12 mouse cellular contexts compared by ENCODE assay signal in the genomic region with DNA sequence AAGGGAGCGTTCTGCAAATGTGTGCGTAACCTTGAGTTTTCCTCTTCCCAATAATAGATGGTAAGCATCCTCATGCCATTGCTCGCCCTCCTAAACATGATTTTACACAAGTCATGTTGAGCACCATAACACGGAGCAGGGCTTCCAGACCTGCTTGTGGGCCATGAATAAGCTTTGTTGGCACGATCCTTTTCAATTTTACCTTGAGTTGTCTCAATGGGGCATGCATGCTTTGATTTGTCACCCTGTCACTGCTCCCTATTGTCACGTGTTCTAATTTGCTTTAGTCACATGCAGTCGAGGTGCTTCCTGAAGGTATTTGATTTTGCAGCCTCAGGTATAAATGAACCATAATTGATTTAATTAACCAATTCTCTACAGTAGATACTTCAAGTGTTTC.
DNase-seq lines count a peak whose midpoint lies in the region.
"Had no signal": no experiment of that assay in that cellular context is flagged by ENCODE, and none has a peak within 500 bp of the region (broad histone marks: within the 10 kb centered on the region; RNA-seq: fewer than 3 reads in every experiment).

No protein-coding gene starts in this region.

- DNase-seq in adrenal gland, adult 2 months, result peak; percentile 58
- DNase-seq in adrenal gland, postnatal 10 days, result no peak
- peak; percentile 39 for DNase-seq in adrenal gland, postnatal 14 days
- DNase-seq in adrenal gland, postnatal 25 days, result no peak
- peak; percentile 23 to 37 for DNase-seq in adrenal gland, postnatal 36 days
- DNase-seq in gastrocnemius, postnatal 4 days (ENCODE audit: low spot score in 2 of 2), result no peak
- DNase-seq: cerebellum, adult 11-12 months; cerebellum, adult 2 months; cerebellum, adult 9-10 months; cerebellum, postnatal 10 days; cerebellum, postnatal 25 days; forebrain, postnatal 0 days had no signal

Comparison
In these comparisons a context has a peak if more than half of its experiments do, and no peak if none do; other contexts are left out.
1. DNase-seq: peak in adrenal gland, adult 2 months (single experiment), adrenal gland, postnatal 14 days (single experiment) and adrenal gland, postnatal 36 days (2 of 2); none in adrenal gland, postnatal 10 days (single experiment), adrenal gland, postnatal 25 days (single experiment) and gastrocnemius, postnatal 4 days (0 of 2).